In genomic region chr10:59748699-59749200, GRCm38 (mm10) we compare ENCODE assay signal across 20 mouse cellular contexts. TPM values are rescaled to one million over a fixed set of nuclear protein-coding genes. Genes with fewer than 3 reads are reported as not detected.
A peak's percentile ranks its signal among the peaks of the same experiment; 100 is the strongest.
DNase-seq lines count a peak whose midpoint lies in the region; ATAC-seq and TF ChIP-seq lines count a peak whose summit lies in the region.
"Had no signal": no experiment of that assay in that cellular context is flagged by ENCODE, and none has a peak within 500 bp of the region (broad histone marks: within the 10 kb centered on the region; RNA-seq: fewer than 3 reads in every experiment).

No protein-coding gene starts in this region.

- TF ChIP-seq POLR2A in thymus, adult 2 months (IDR thresholded peaks at IDR 0.05; ENCODE audit: control insufficient read depth, extremely low read depth, insufficient read depth, low read length, poor library complexity): no peak

- 11% methylated on average over 2 of the region's 2 CpGs for WGBS in thymus, adult 2 months

- DNase-seq in thymus, adult 2 months: peak; percentile 11
- DNase-seq in thymus, postnatal 36 days: no peak
- DNase-seq in CD4-positive, CD25-positive, alpha-beta regulatory T cell, adult 2 months (ENCODE audit: low read depth, low spot score): peak; percentile 63
- peak; percentile 5 for DNase-seq in splenic B cell, adult 2 months (ENCODE audit: low read depth, low spot score)
- no peak for DNase-seq in cerebellum, postnatal 14 days
- DNase-seq in cerebellum, adult 9-11 months: no peak
- DNase-seq: adrenal gland, adult 8-10 months; adrenal gland, postnatal 36 days; cerebellum, adult 2 months; cerebellum, postnatal 25 days; gastrocnemius, postnatal 10 days; heart, adult 18-20 months; heart, postnatal 14 days had no signal

- ATAC-seq in activated CD4-positive, CD25-positive, alpha-beta regulatory T cell, adult 4 months: peak; percentile 97
- ATAC-seq: forebrain, embryonic 15.5 days; hindbrain, postnatal 0 days; Patski had no signal

- no peak for TF ChIP-seq CTCF in thymus, adult 2 months (IDR thresholded peaks at IDR 0.05; ENCODE audit: borderline replicate concordance, control insufficient read depth, extremely low read depth, insufficient read depth, low read length, poor library complexity)

- peaks cover 7% of the 10 kb centered on the region for H3K4me1 ChIP-seq in thymus, adult 2 months (replicated peaks; ENCODE audit: control insufficient read depth, insufficient read depth, low read length)
- H3K4me1 ChIP-seq: forebrain, embryonic 15.5 days; heart, embryonic 15.5 days; hindbrain, embryonic 13.5 days had no signal

- H3K27ac ChIP-seq in thymus, adult 2 months (ENCODE audit: control insufficient read depth, insufficient read depth, low read length): no peak overlapping the region
- H3K27ac ChIP-seq: embryonic facial prominence, embryonic 12.5 days; forebrain, embryonic 15.5 days; heart, embryonic 15.5 days; hindbrain, embryonic 13.5 days; hindbrain, postnatal 0 days had no signal

- no peak overlapping the region for H3K4me3 ChIP-seq in thymus, adult 2 months (ENCODE audit: control insufficient read depth, insufficient read depth, low read length)
- H3K4me3 ChIP-seq: embryonic facial prominence, embryonic 12.5 days; forebrain, embryonic 15.5 days; heart, embryonic 15.5 days; hindbrain, embryonic 13.5 days had no signal

- no peaks in the 10 kb centered on the region for H3K27me3 ChIP-seq in thymus, adult 2 months (ENCODE audit: control insufficient read depth, insufficient read depth, low read length)
- no peaks in the 10 kb centered on the region for H3K27me3 ChIP-seq in splenic B cell, adult 2 months (ENCODE audit: control insufficient read depth, insufficient read depth, low read length, poor library complexity, severe bottlenecking)
- H3K27me3 ChIP-seq: embryonic facial prominence, embryonic 12.5 days; forebrain, embryonic 15.5 days; heart, embryonic 15.5 days; hindbrain, embryonic 13.5 days; Patski had no signal

- H3K36me3 ChIP-seq in thymus, adult 2 months (ENCODE audit: control insufficient read depth, insufficient read depth, low read length): 0 out of 2 replicates have a peak, but pooled peaks cover 5% of the 10 kb centered on the region
- peaks cover 2% of the 10 kb centered on the region; the same call in 1 of the 2 replicates for H3K36me3 ChIP-seq in splenic B cell, adult 2 months (ENCODE audit: control insufficient read depth, insufficient read depth, low read length, poor library complexity, severe bottlenecking)

RNA-seq across cellular contexts. Expression of gene Micu1, which starts 46.5 kb away (rescaled TPM):
- 53.8 and 57.5 TPM in 2 replicates for polyA plus RNA-seq in thymus, adult 2 months (2012; rRNA removed)
- 10 to 100 TPM; 37.4 to 44.5 TPM for polyA plus RNA-seq in activated CD4-positive, CD25-positive, alpha-beta regulatory T cell, adult 4 months (2017; shearing (Covaris generic))

Comparison
In these comparisons a context has a peak if more than half of its experiments do, and no peak if none do; other contexts are left out.
1. DNase-seq: peak in thymus, adult 2 months (single experiment), CD4-positive, CD25-positive, alpha-beta regulatory T cell, adult 2 months (single experiment) and splenic B cell, adult 2 months (single experiment); none in thymus, postnatal 36 days (0 of 2), cerebellum, postnatal 14 days (0 of 2) and cerebellum, adult 9-11 months (single experiment).